Mouse (Mus musculus) bone marrow macrophage, adult 2 months (primary cell): ENCODE measurements around the gene Zc3h14.

Experiments
- CTCF ChIP-seq: IDR thresholded peaks from 2 replicates; pipeline ENCODE4 v1.5.1; 2012; ENCODE audit warnings: low read depth, mild to moderate bottlenecking, low read length, moderate library complexity
- POLR2A ChIP-seq: IDR thresholded peaks from 2 replicates; pipeline ENCODE4 v1.6.1; 2012; ENCODE audit warnings: mild to moderate bottlenecking, low read depth, low read length, borderline replicate concordance

DNA sequence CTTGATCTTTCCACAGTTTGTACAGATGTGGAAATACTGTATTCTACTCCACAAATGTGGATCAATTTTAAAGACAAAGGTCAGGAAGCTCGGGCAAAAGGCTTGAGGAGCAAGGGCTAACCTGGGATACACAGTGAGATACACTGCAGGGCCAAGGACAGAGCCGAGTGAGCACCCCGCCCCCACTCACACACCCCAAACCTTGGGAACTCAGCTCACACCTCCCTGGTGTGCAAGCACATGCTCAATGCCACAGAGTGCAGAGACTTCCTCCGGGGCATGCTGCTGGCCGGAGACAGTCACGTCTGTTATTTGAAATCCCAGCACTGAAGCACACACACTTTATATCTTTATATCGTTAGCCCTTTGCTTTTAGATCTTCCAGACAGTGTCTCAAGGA lies 20.7 kb upstream of the Zc3h14 start:
- TF ChIP-seq CTCF (no peak), POLR2A (no peak)
